Mouse (Mus musculus) mesoderm, embryonic 11.5 days (tissue): ENCODE measurements around the gene Tollip.
"Not testable (repeated sequence)": the region's sequence is repeated elsewhere in the genome, so short reads cannot be mapped to it uniquely, and the experiment has no call there.

ENCODE experiments used
- DNase-seq: peaks from one replicate; pipeline ENCODE4 v3.0.0-alpha.2; 2012; ENCODE audit warnings: low read depth, low spot score

The Tollip gene

GRCm38 (mm10) chr7:141934128-141934898 lies 16.0 kb upstream of the Tollip start:
- DNase-seq: peak; percentile 68

GRCm38 (mm10) chr7:141928642-141929041 lies 10.3 kb upstream of the Tollip start:
- no peak for DNase-seq

- DNase-seq: peak; percentile 87
Measured at GRCm38 (mm10) chr7:141924917-141925316, 6.6 kb upstream of the Tollip start.

GRCm38 (mm10) chr7:141924121-141924520 lies 5.8 kb upstream of the Tollip start:
- DNase-seq: not testable (repeated sequence)

- no peak for DNase-seq
Measured at GRCm38 (mm10) chr7:141911305-141911704, 7.0 kb downstream of the Tollip start.

- DNase-seq: no peak
Measured at GRCm38 (mm10) chr7:141908591-141908990, 9.7 kb downstream of the Tollip start.

GRCm38 (mm10) chr7:141902791-141903190 lies 15.5 kb downstream of the Tollip start:
- no peak for DNase-seq

- peak; percentile 100 for DNase-seq
Measured at GRCm38 (mm10) chr7:141902269-141902729, 16.0 kb downstream of the Tollip start.

GRCm38 (mm10) chr7:141901825-141902224 lies 16.5 kb downstream of the Tollip start:
- no peak for DNase-seq

GRCm38 (mm10) chr7:141892151-141892550 lies 26.2 kb downstream of the Tollip start:
- DNase-seq: no peak

- no peak for DNase-seq
Measured at GRCm38 (mm10) chr7:141878813-141879212, 39.5 kb downstream of the Tollip start.

- no peak for DNase-seq
Measured at GRCm38 (mm10) chr7:141874891-141875290, 43.4 kb downstream of the Tollip start.

GRCm38 (mm10) chr7:141870553-141870952 lies 47.8 kb downstream of the Tollip start:
- no peak for DNase-seq

GRCm38 (mm10) chr7:141869644-141870043 lies 48.7 kb downstream of the Tollip start:
- no peak for DNase-seq

- DNase-seq: no peak
Measured at GRCm38 (mm10) chr7:141861046-141861445, 57.3 kb downstream of the Tollip start.

- DNase-seq: no peak
Measured at GRCm38 (mm10) chr7:141840354-141840753, 78.0 kb downstream of the Tollip start.

GRCm38 (mm10) chr7:141838779-141839178 lies 79.5 kb downstream of the Tollip start, which contains the start of gene Muc5b:
Muc5b (plus strand) TSS chr7:141839070.
- no peak for DNase-seq

- no peak for DNase-seq
Measured at GRCm38 (mm10) chr7:141836423-141836822, 81.9 kb downstream of the Tollip start.

- no peak for DNase-seq
Measured at GRCm38 (mm10) chr7:141835941-141836340, 82.4 kb downstream of the Tollip start.
